Mouse (Mus musculus) forebrain, embryonic 14.5 days (tissue): ENCODE measurements around the gene Sipa1. TPM values are rescaled to one million over a fixed set of nuclear protein-coding genes. Genes with fewer than 3 reads are reported as not detected.
A peak's percentile ranks its signal among the peaks of the same experiment; 100 is the strongest.

ENCODE experiments used
- ATAC-seq: fragments of 200-750 bp; cut with Nextera tagmentation; 2 replicates; pipeline ENCODE4 v1.8.0; 2017; ENCODE audit warnings: mild to moderate bottlenecking, moderate library complexity
- DNase-seq: peaks from one replicate; pipeline ENCODE4 v3.0.0-alpha.2; 2015; ENCODE audit warnings: low spot score
- H3K27ac ChIP-seq: fragments of 300-500 bp; sonication (generic); 2 replicates; pipeline ENCODE4 v1.5.1; 2014; ENCODE audit warnings: low read depth, mild to moderate bottlenecking, control low read depth, low read length, moderate library complexity
- H3K27me3 ChIP-seq: fragments of 300-500 bp; sonication (generic); replicated peaks from 2 replicates; pipeline ENCODE4 v1.6.1; 2014; ENCODE audit warnings: low read length, control low read depth, mixed read lengths; ENCODE audit not compliant: control insufficient read depth, insufficient read depth
- H3K36me3 ChIP-seq: fragments of 300-500 bp; sonication (generic); 2 replicates; pipeline ENCODE4 v1.6.1; 2014; ENCODE audit warnings: low read length, control low read depth; ENCODE audit not compliant: control insufficient read depth, insufficient read depth
- H3K4me1 ChIP-seq: fragments of 300-500 bp; sonication (generic); 2 replicates; pipeline ENCODE4 v1.6.1; 2014; ENCODE audit warnings: antibody characterized with exemption, low read length, control low read depth; ENCODE audit not compliant: control insufficient read depth, insufficient read depth
- H3K4me2 ChIP-seq: fragments of 300-500 bp; sonication (generic); 2 replicates; pipeline ENCODE4 v1.6.1; 2014; ENCODE audit warnings: mild to moderate bottlenecking, control low read depth, low read length
- H3K4me3 ChIP-seq: fragments of 300-500 bp; sonication (generic); 2 replicates; pipeline ENCODE4 v1.5.1; 2014; ENCODE audit warnings: low read depth, low read length, control low read depth
- H3K9ac ChIP-seq: fragments of 300-500 bp; sonication (generic); 2 replicates; pipeline ENCODE4 v1.6.1; 2014; ENCODE audit warnings: mild to moderate bottlenecking, low read length, control low read depth, moderate library complexity
- H3K9me3 ChIP-seq: fragments of 300-500 bp; sonication (generic); replicated peaks from 2 replicates; pipeline ENCODE4 v1.6.1; 2016; ENCODE audit warnings: low read length, control low read depth, mixed read lengths; ENCODE audit not compliant: control insufficient read depth
- WGBS: fragments of 180-500 bp; shearing (Covaris S2); extraction: QIAGEN DNeasy Blood & Tissue Kit; methylation state at CpG from one replicate; pipeline ENCODE4 v1.1.7; 2014; 5-methylcytosine and 5-hydroxymethylcytosine counted together
- polyA plus RNA-seq: library from polyadenylated mRNA; unstranded; fragments of >200 nt; fragmentation: Nextera tagmentation; extraction: Ambion mirVana; gene quantifications from 2 replicates; pipeline ENCODE4 v1.2.1, GENCODE M21; 2014

The Sipa1 gene
- polyA plus RNA-seq, 1 experiment from 2014 or later, result 9.2 TPM

DNA sequence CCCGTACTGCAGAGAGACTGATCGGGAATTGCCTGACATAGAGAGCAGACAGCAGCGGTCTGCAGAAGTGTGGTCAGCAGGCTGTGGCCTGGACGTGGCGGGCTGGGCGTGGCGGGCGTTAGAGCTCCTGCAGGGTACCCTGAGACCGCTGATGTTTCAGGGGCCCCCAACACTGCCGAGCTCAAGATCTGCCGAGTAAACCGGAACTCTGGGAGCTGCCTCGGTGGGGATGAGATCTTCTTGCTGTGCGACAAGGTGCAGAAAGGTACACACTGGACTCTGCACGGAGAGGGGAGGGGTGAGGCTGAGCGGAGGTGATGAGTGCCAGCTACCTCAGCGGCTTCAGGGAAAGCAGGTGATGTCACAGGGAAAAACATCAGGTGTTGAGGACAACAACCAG lies 22.5 kb downstream of the Sipa1 start:
- WGBS, result 92% methylated on average over 17 of the region's 17 CpGs
- Histone ChIP-seq H3K36me3 (peaks cover 74% of the 10 kb centered on the region), H3K4me1 (peaks cover 8% of the 10 kb centered on the region; the same call in 1 of the 2 replicates), H3K27ac (no peak overlapping the region), H3K4me2 (no peak overlapping the region), H3K27me3 (no peaks in the 10 kb centered on the region), H3K4me3 (no peak overlapping the region), H3K9me3 (no peaks in the 10 kb centered on the region), H3K9ac (no peak overlapping the region)
- DNase-seq (no peak), ATAC-seq (no peak)

DNA sequence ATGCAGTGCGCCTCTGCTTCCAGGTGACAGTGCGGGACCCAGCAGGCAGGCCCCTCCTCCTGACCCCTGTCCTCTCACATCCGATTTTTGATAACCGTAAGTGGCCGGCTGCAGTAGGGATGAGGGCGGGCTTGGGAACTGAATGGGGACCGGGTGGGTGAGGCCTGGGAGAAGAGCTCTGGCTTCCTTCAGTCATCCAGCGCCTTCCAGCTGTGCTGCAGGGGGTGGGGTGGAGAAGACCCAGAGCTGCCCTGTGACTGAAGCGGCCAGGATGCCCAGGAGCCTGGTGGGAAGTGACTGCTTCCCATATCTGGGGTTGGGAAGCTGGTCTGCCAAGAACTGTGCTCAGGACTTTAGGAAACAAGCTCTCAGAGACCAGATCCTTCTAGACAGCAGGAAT lies 23.2 kb downstream of the Sipa1 start:
- Histone ChIP-seq H3K27ac (no peak overlapping the region), H3K4me1 (peaks cover 8% of the 10 kb centered on the region; the same call in 1 of the 2 replicates), H3K27me3 (no peaks in the 10 kb centered on the region), H3K9me3 (no peaks in the 10 kb centered on the region), H3K9ac (no peak overlapping the region), H3K4me3 (no peak overlapping the region), H3K4me2 (no peak overlapping the region), H3K36me3 (peaks cover 67% of the 10 kb centered on the region)
- ATAC-seq (no peak), DNase-seq (no peak)
- WGBS, result 83% methylated on average over 9 of the region's 9 CpGs

DNA sequence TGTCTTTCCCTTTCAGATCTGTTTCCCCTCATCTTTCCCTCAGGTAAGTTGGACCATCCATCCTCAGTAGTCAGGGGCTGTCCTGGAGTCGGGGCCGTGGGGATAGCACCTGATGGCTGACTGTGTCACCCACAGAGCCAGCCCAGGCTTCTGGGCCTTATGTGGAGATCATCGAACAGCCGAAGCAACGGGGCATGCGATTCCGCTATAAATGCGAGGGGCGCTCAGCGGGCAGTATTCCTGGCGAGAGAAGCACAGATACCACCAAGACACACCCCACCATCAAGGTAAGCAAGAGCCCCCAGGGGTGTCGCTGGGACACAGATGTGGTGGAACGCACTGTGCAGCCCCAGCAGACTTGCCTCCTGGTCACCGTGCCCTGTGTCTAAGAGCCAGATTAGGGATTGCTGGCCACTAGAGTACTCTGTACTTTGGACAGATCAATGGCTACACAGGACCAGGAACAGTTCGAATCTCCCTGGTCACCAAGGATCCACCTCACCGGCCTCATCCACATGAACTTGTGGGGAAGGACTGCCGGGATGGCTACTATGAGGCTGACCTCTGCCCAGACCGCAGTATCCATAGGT lies 25.0 kb downstream of the Sipa1 start:
- H3K27ac ChIP-seq, result peak overlapping the region; percentile 81; the same call in 1 of the 2 replicates
- no peaks in the 10 kb centered on the region for H3K27me3 ChIP-seq
- peak overlapping the region; percentile 83 for H3K4me3 ChIP-seq
- DNase-seq (no peak), ATAC-seq (no peak)
- peaks cover 8% of the 10 kb centered on the region; the same call in 1 of the 2 replicates for H3K4me1 ChIP-seq
- H3K36me3 ChIP-seq, result peaks cover 49% of the 10 kb centered on the region
- peak overlapping the region; percentile 88 for H3K9ac ChIP-seq
- peak overlapping the region; percentile 68 for H3K4me2 ChIP-seq
- H3K9me3 ChIP-seq, result no peaks in the 10 kb centered on the region
- 91% methylated on average over 18 of the region's 18 CpGs for WGBS

DNA sequence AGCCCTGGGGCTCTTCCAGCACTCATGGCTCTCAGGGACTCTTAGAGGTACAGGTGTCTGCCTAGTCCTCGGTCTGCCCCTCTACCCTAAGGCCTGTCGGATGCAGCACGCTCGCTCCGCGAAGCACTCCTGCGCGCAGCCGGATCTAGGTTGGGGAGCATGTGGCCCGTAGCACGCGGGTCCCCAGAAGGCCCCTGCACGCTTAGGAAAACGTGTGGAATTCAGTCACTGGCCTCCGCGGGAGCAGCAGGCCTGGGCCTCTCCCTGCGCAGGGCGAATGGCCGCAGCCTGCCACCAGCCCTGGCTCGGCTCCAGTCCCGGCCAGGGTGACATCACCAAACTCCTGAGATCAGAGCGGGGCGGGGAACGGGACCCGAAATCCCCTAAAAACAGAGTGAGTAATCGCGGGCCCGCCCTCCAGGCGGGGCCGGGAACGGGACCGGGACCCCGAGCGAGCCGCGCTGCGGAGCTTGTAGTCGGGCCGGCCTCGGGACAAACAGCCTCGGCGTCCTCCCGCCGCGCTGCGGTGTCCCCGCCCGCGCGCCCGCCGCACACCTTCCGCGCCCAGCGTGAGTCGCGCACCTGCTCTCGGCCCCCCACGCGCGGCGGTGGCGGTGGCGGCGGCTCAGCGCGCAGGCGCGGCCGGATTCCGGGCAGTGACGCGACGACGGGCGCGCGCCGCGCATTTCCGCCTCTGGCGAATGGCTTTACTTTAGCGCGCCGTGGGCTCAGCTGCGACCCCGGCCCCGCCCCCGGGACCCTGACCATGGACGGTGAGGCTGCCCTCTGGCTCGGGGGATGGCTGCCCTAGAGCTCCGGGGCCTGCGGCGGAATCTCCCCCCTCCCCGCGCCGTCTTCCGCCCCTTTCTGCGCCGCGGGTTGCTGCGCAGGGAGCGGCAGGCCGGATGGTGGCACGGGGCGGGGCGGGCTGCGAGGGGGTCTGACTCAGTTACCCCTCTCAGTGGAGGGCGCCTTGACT lies 26.1 kb downstream of the Sipa1 start, which contains the start of gene Rela:
Gene Rela, plus strand, starts transcription at position 415 of the 979 bp plus-strand sequence.
- peak; percentile 87 for ATAC-seq
- Histone ChIP-seq H3K9ac (peak within 1 kb of the TSS; percentile 88), H3K36me3 (peaks cover 38% of the 10 kb centered on the region), H3K4me2 (peak within 1 kb of the TSS; percentile 68), H3K27ac (peak within 1 kb of the TSS; percentile 81), H3K4me1 (peaks cover 8% of the 10 kb centered on the region; the same call in 1 of the 2 replicates), H3K4me3 (peak within 1 kb of the TSS; percentile 83), H3K27me3 (no peaks in the 10 kb centered on the region), H3K9me3 (no peaks in the 10 kb centered on the region)
- peak; percentile 84 for DNase-seq
- WGBS, result under 1% methylated on average over 80 of the region's 109 CpGs

DNA sequence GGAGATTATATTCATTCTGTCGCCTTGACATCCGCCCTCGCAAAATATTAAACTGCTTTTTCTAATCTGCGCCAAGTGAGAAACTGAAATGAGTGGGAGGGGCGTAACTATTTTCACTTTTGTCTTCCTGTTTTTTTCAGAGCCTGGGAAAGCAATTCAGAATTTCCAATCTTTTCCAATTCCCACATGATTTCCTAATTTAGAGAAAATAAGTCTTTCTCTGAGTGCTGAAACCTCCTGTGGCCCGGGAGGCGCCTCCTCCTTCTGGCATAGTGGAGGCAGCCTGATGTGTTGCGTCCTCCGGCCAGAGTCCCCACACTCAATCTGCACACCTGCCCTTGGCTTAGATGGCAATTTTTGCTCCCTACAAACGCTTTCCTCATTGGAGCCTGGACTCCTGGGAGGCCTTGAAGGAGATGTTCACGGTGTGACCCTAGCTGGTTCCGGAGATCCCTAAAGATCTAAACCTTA lies 26.9 kb downstream of the Sipa1 start:
- WGBS, result 39% methylated on average over 12 of the region's 12 CpGs
- Histone ChIP-seq H3K27ac (peak overlapping the region; percentile 81), H3K4me2 (peak overlapping the region; percentile 68), H3K27me3 (no peaks in the 10 kb centered on the region), H3K4me1 (peaks cover 8% of the 10 kb centered on the region; the same call in 1 of the 2 replicates), H3K9me3 (no peaks in the 10 kb centered on the region), H3K4me3 (peak overlapping the region; percentile 83), H3K9ac (peak overlapping the region; percentile 88), H3K36me3 (peaks cover 31% of the 10 kb centered on the region)
- no peak for ATAC-seq
- no peak for DNase-seq

DNA sequence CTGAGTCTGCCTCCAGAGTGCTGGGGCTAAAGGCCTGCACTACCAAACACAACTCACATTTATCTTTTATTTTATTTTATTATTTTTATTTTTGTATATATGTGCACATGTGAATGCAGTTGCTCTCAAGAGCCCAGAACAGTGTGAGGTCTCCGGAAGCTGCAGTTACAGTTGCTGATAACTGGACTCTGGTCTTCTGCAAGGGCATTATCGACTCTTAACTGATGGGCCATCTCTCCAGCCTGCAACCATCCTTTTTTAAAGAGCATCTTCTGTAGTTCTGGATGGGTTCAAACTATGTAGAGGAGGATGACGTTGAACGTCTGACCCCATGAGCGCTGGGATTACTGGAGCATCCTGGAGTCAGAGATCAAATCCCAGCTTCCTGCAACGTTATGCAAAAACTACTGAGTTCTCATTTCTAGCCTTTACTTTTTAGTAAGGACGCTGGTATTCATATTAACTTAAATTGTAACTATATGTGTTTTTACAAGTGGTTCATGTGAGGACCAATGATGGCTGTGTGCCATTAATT lies 27.4 kb downstream of the Sipa1 start:
- Histone ChIP-seq H3K27ac (no peak overlapping the region), H3K4me2 (no peak overlapping the region), H3K9me3 (no peaks in the 10 kb centered on the region), H3K4me1 (peaks cover 8% of the 10 kb centered on the region; the same call in 1 of the 2 replicates), H3K36me3 (peaks cover 26% of the 10 kb centered on the region), H3K27me3 (no peaks in the 10 kb centered on the region), H3K4me3 (no peak overlapping the region), H3K9ac (peak overlapping the region; percentile 88)
- no peak for ATAC-seq
- no peak for DNase-seq
- WGBS, result 84% methylated on average over 7 of the region's 7 CpGs

DNA sequence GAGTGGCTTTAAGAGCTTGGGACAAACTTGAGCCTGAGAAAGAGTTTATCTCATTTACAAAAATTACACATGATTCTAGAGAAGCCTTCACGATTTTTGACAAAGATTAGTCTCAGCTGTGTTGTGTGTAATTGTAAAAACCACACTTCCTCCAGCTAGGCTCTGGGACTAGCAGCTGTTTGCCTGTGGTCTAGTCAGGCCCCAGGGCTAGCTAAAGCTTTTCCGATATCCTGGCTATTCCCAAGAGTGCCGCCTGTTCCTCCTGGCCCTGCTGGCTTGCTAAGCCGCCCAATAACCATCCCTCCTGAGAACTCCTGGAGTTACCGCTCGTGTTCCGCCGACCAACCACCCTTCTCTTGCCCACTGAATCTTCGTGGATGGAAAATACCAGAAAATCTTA lies 31.4 kb downstream of the Sipa1 start:
- no peak for DNase-seq
- no peak for ATAC-seq
- H3K9me3 ChIP-seq, result no peaks in the 10 kb centered on the region
- no peak overlapping the region for H3K4me3 ChIP-seq
- no peak overlapping the region for H3K4me2 ChIP-seq
- no peak overlapping the region for H3K27ac ChIP-seq
- no peaks in the 10 kb centered on the region for H3K27me3 ChIP-seq
- H3K9ac ChIP-seq, result no peak overlapping the region
- peaks cover 3% of the 10 kb centered on the region; the same call in 1 of the 2 replicates for H3K4me1 ChIP-seq
- H3K36me3 ChIP-seq, result no peaks in the 10 kb centered on the region
- WGBS, result 84% methylated on average over 9 of the region's 9 CpGs

DNA sequence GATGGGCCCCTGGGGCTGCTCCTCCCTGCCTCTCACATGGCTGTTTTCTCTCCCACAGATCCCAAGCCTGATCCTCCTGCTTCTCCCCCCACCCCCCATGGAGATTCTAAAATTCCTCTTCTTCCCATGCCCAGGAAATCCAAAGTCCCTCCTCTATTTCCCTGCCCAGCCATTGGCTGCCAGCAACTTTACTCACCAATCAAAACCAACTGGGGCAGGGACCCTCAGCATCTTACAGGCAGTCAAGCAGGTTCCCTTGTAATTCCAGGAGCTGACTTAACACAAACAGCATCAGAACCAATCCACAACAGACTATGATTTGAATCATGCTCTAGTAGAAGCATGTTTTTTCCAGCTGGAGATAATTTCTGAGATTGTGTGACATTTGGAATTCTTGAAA lies 33.6 kb downstream of the Sipa1 start:
- Histone ChIP-seq H3K4me1 (no peaks in the 10 kb centered on the region), H3K27me3 (no peaks in the 10 kb centered on the region), H3K4me2 (no peak overlapping the region), H3K9ac (no peak overlapping the region), H3K27ac (no peak overlapping the region), H3K4me3 (no peak overlapping the region), H3K9me3 (no peaks in the 10 kb centered on the region), H3K36me3 (no peaks in the 10 kb centered on the region)
- ATAC-seq, result no peak
- no peak for DNase-seq
